11 mouse cellular contexts compared by ENCODE assay signal in genomic region chr2:25186575-25186930, GRCm38 (mm10). TPM values are rescaled to one million over a fixed set of nuclear protein-coding genes. Genes with fewer than 3 reads are reported as not detected.
DNase-seq lines count a peak whose midpoint lies in the region; ATAC-seq lines count a peak whose summit lies in the region.
"Had no signal": no experiment of that assay in that cellular context is flagged by ENCODE, and none has a peak within 500 bp of the region (broad histone marks: within the 10 kb centered on the region; RNA-seq: fewer than 3 reads in every experiment).

No protein-coding gene starts in this region.

- DNase-seq in heart, postnatal 4 days = no peak
- no peak for DNase-seq in embryonic facial prominence, embryonic 10.5 days (ENCODE audit: low spot score)
- DNase-seq in left cerebral cortex, adult 18-20 months (ENCODE audit: low spot score in 2 of 2) = no peak
- no peak for DNase-seq in layer of hippocampus, adult 9-11 months
- no peak for DNase-seq in thymus, postnatal 0 days (ENCODE audit: low spot score)

- 0 out of 2 replicates have a peak overlapping the region, but pooled peaks have one; percentile 66 for H3K9ac ChIP-seq in heart, embryonic 12.5 days
- H3K9ac ChIP-seq in hindbrain, embryonic 15.5 days = no peak overlapping the region
- H3K9ac ChIP-seq in midbrain, embryonic 12.5 days (replicated peaks) = peak overlapping the region; percentile 68; the same call in 1 of the 2 replicates

- peak overlapping the region; percentile 56 for H3K4me3 ChIP-seq in heart, embryonic 12.5 days
- H3K4me3 ChIP-seq in embryonic facial prominence, embryonic 10.5 days = peak overlapping the region; percentile 66
- peak overlapping the region; percentile 47 for H3K4me3 ChIP-seq in hindbrain, embryonic 15.5 days
- peak overlapping the region; percentile 46 for H3K4me3 ChIP-seq in midbrain, embryonic 12.5 days

- no peak overlapping the region for H3K27ac ChIP-seq in heart, embryonic 12.5 days (ENCODE audit: poor library complexity, severe bottlenecking)
- peak overlapping the region; percentile 91; the same call in 1 of the 2 replicates for H3K27ac ChIP-seq in embryonic facial prominence, embryonic 10.5 days (replicated peaks)
- H3K27ac ChIP-seq in hindbrain, embryonic 15.5 days (replicated peaks) = no peak overlapping the region
- H3K27ac ChIP-seq in midbrain, embryonic 12.5 days (replicated peaks) = peak overlapping the region; percentile 98

- no peaks in the 10 kb centered on the region for H3K36me3 ChIP-seq in heart, embryonic 12.5 days
- H3K36me3 ChIP-seq in embryonic facial prominence, embryonic 10.5 days (replicated peaks) = peaks cover 8% of the 10 kb centered on the region
- no peaks in the 10 kb centered on the region for H3K36me3 ChIP-seq in hindbrain, embryonic 15.5 days
- H3K36me3 ChIP-seq in midbrain, embryonic 12.5 days = 0 out of 2 replicates have a peak, but pooled peaks cover 5% of the 10 kb centered on the region

- no peak for ATAC-seq in heart, embryonic 12.5 days (ENCODE audit: insufficient number of reproducible peaks, low FRiP score)
- no peak for ATAC-seq in hindbrain, embryonic 15.5 days (ENCODE audit: low FRiP score, low read depth)
- ATAC-seq in midbrain, embryonic 12.5 days (ENCODE audit: low FRiP score, low read depth) = no peak

- no peaks in the 10 kb centered on the region for H3K9me3 ChIP-seq in heart, embryonic 12.5 days (replicated peaks)
- H3K9me3 ChIP-seq in embryonic facial prominence, embryonic 10.5 days = no peaks in the 10 kb centered on the region
- H3K9me3 ChIP-seq in hindbrain, embryonic 15.5 days = no peaks in the 10 kb centered on the region
- no peaks in the 10 kb centered on the region for H3K9me3 ChIP-seq in midbrain, embryonic 12.5 days

- H3K27me3 ChIP-seq in heart, embryonic 12.5 days (replicated peaks) = peaks cover 16% of the 10 kb centered on the region
- peaks cover 56% of the 10 kb centered on the region for H3K27me3 ChIP-seq in embryonic facial prominence, embryonic 10.5 days (replicated peaks; ENCODE audit: low read depth, poor library complexity, severe bottlenecking)
- H3K27me3 ChIP-seq in hindbrain, embryonic 15.5 days = no peaks in the 10 kb centered on the region
- H3K27me3 ChIP-seq in midbrain, embryonic 12.5 days = 0 out of 2 replicates have a peak, but pooled peaks cover 5% of the 10 kb centered on the region

- H3K4me2 ChIP-seq in heart, embryonic 12.5 days = peak overlapping the region; percentile 95
- peak overlapping the region; percentile 84 for H3K4me2 ChIP-seq in hindbrain, embryonic 15.5 days
- H3K4me2 ChIP-seq in midbrain, embryonic 12.5 days (replicated peaks) = peak overlapping the region; percentile 75

- 30% methylated on average over 5 of the region's 5 CpGs for WGBS in heart, embryonic 12.5 days
- 26% methylated on average over 5 of the region's 5 CpGs for WGBS in embryonic facial prominence, embryonic 10.5 days
- 27% methylated on average over 5 of the region's 5 CpGs for WGBS in hindbrain, embryonic 15.5 days
- WGBS in midbrain, embryonic 12.5 days = 31% methylated on average over 5 of the region's 5 CpGs

- peaks cover 15% of the 10 kb centered on the region for H3K4me1 ChIP-seq in heart, embryonic 12.5 days (replicated peaks)
- H3K4me1 ChIP-seq in embryonic facial prominence, embryonic 10.5 days = peaks cover 44% of the 10 kb centered on the region
- H3K4me1 ChIP-seq in hindbrain, embryonic 15.5 days (replicated peaks) = peaks cover 42% of the 10 kb centered on the region
- H3K4me1 ChIP-seq in midbrain, embryonic 12.5 days = peaks cover 40% of the 10 kb centered on the region

RNA-seq across cellular contexts. Expression of gene Nrarp, which starts 6.0 kb away (rescaled TPM):
- 10.8 and 12.8 TPM in 2 replicates for polyA plus RNA-seq in heart, embryonic 12.5 days (2016; fragmentation: Nextera tagmentation; extraction: Ambion mirVana)
- 10 to 100 TPM; 31.2 to 33.4 TPM for total RNA-seq in heart, postnatal 4 days (2021)
- polyA plus RNA-seq in embryonic facial prominence, embryonic 10.5 days (2016; fragmentation: Nextera tagmentation; extraction: Ambion mirVana) = 19.8 and 26.6 TPM in 2 replicates
- 18.9 and 20.2 TPM in 2 replicates for polyA plus RNA-seq in hindbrain, embryonic 15.5 days (2015; fragmentation: Nextera tagmentation; extraction: Ambion mirVana)
- polyA plus RNA-seq in midbrain, embryonic 12.5 days (2016; fragmentation: Nextera tagmentation; extraction: Ambion mirVana) = 91.2 and 92.1 TPM in 2 replicates
- total RNA-seq in left cerebral cortex, adult 18-20 months (2021) = 10 to 100 TPM; 19.2 to 23.9 TPM
- polyA plus RNA-seq in thymus, postnatal 0 days (2015; fragmentation: Nextera tagmentation; extraction: Ambion mirVana) = 9.5 TPM in 2 replicates

RNA-seq across cellular contexts. Expression of gene Tor4a, which starts 10.1 kb away (rescaled TPM):
- 6.6 and 7.0 TPM in 2 replicates for polyA plus RNA-seq in heart, embryonic 12.5 days (2016; fragmentation: Nextera tagmentation; extraction: Ambion mirVana)
- 1 to 10 TPM; 4.4 to 5.8 TPM for total RNA-seq in heart, postnatal 4 days (2021)
- polyA plus RNA-seq in embryonic facial prominence, embryonic 10.5 days (2016; fragmentation: Nextera tagmentation; extraction: Ambion mirVana) = 2.2 and 2.4 TPM in 2 replicates
- 1.9 and 2.3 TPM in 2 replicates for polyA plus RNA-seq in hindbrain, embryonic 15.5 days (2015; fragmentation: Nextera tagmentation; extraction: Ambion mirVana)
- 1.4 and 1.6 TPM in 2 replicates for polyA plus RNA-seq in midbrain, embryonic 12.5 days (2016; fragmentation: Nextera tagmentation; extraction: Ambion mirVana)
- total RNA-seq in left cerebral cortex, adult 18-20 months (2021) = 1 to 10 TPM; 2.2 to 2.5 TPM
- 23.5 and 25.6 TPM in 2 replicates for polyA plus RNA-seq in thymus, postnatal 0 days (2015; fragmentation: Nextera tagmentation; extraction: Ambion mirVana)

RNA-seq across cellular contexts. Expression of gene Nelfb, which starts 24.7 kb away (rescaled TPM):
- 73.3 and 74.4 TPM in 2 replicates for polyA plus RNA-seq in heart, embryonic 12.5 days (2016; fragmentation: Nextera tagmentation; extraction: Ambion mirVana)
- total RNA-seq in heart, postnatal 4 days (2021) = 10 to 100 TPM; 43.4 to 44.5 TPM
- polyA plus RNA-seq in embryonic facial prominence, embryonic 10.5 days (2016; fragmentation: Nextera tagmentation; extraction: Ambion mirVana) = 124 and 125 TPM in 2 replicates
- 108 and 112 TPM in 2 replicates for polyA plus RNA-seq in hindbrain, embryonic 15.5 days (2015; fragmentation: Nextera tagmentation; extraction: Ambion mirVana)
- 118 and 123 TPM in 2 replicates for polyA plus RNA-seq in midbrain, embryonic 12.5 days (2016; fragmentation: Nextera tagmentation; extraction: Ambion mirVana)
- 10 to 100 TPM; 62.1 to 68.6 TPM for total RNA-seq in left cerebral cortex, adult 18-20 months (2021)
- 73.3 and 78.1 TPM in 2 replicates for polyA plus RNA-seq in thymus, postnatal 0 days (2015; fragmentation: Nextera tagmentation; extraction: Ambion mirVana)

RNA-seq across cellular contexts. Expression of gene Stpg3, which starts 27.9 kb away (rescaled TPM):
- polyA plus RNA-seq in heart, embryonic 12.5 days (2016; fragmentation: Nextera tagmentation; extraction: Ambion mirVana) = not detected in 2 replicates
- total RNA-seq in heart, postnatal 4 days (2021) = not detected
- not detected in 2 replicates for polyA plus RNA-seq in embryonic facial prominence, embryonic 10.5 days (2016; fragmentation: Nextera tagmentation; extraction: Ambion mirVana)
- not detected in 2 replicates for polyA plus RNA-seq in hindbrain, embryonic 15.5 days (2015; fragmentation: Nextera tagmentation; extraction: Ambion mirVana)
- not detected in 2 replicates for polyA plus RNA-seq in midbrain, embryonic 12.5 days (2016; fragmentation: Nextera tagmentation; extraction: Ambion mirVana)
- total RNA-seq in left cerebral cortex, adult 18-20 months (2021) = under 1 TPM; 0.37 to 0.40 TPM
- polyA plus RNA-seq in thymus, postnatal 0 days (2015; fragmentation: Nextera tagmentation; extraction: Ambion mirVana) = 0.14 TPM in 1 of 2 replicates, not detected in the other
- total RNA-seq: adrenal gland, adult 2 months; monocyte, adult 5-6 weeks had no signal
- polyA plus RNA-seq: adrenal gland, adult 2 months; large intestine, adult 2 months had no signal

RNA-seq across cellular contexts. Expression of gene Fam166a, which starts 32.0 kb away (rescaled TPM):
- polyA plus RNA-seq in heart, embryonic 12.5 days (2016; fragmentation: Nextera tagmentation; extraction: Ambion mirVana) = not detected in 2 replicates
- total RNA-seq in heart, postnatal 4 days (2021) = not detected
- 0.74 and 1.4 TPM in 2 replicates for polyA plus RNA-seq in embryonic facial prominence, embryonic 10.5 days (2016; fragmentation: Nextera tagmentation; extraction: Ambion mirVana)
- polyA plus RNA-seq in hindbrain, embryonic 15.5 days (2015; fragmentation: Nextera tagmentation; extraction: Ambion mirVana) = 0.70 and 0.72 TPM in 2 replicates
- 0.21 and 1.6 TPM in 2 replicates for polyA plus RNA-seq in midbrain, embryonic 12.5 days (2016; fragmentation: Nextera tagmentation; extraction: Ambion mirVana)
- total RNA-seq in left cerebral cortex, adult 18-20 months (2021) = not detected
- 0.34 TPM in 1 of 2 replicates, not detected in the other for polyA plus RNA-seq in thymus, postnatal 0 days (2015; fragmentation: Nextera tagmentation; extraction: Ambion mirVana)
- total RNA-seq: adrenal gland, adult 2 months; monocyte, adult 5-6 weeks had no signal
- polyA plus RNA-seq: large intestine, adult 2 months had no signal

Comparison
In these comparisons a context has a peak if more than half of its experiments do, and no peak if none do; other contexts are left out.
1. H3K27ac ChIP-seq: peak in embryonic facial prominence, embryonic 10.5 days (single experiment) and midbrain, embryonic 12.5 days (single experiment); none in heart, embryonic 12.5 days (single experiment) and hindbrain, embryonic 15.5 days (single experiment).
2. Peak in every context shown above with its lines, with median percentiles within 50 percentile points of each other: H3K4me2 ChIP-seq and H3K4me3 ChIP-seq.